Mouse (Mus musculus): ENCODE data around the gene Dstn. TPM values are rescaled to one million over a fixed set of nuclear protein-coding genes. Genes with fewer than 3 reads are reported as not detected.

The Dstn gene
- total and polyA plus RNA-seq, 3 experiments, result 78.1 to 80.0 TPM; not detected in 1

GRCm38 (mm10) chr2:143889860-143890433, 25.2 kb upstream of the Dstn start (continued):
- TF ChIP-seq NELFE (IDR thresholded peaks at IDR 0.05; ENCODE audit: low read depth, low read length) (peak; percentile 57), EP300 (IDR thresholded peaks at IDR 0.05; ENCODE audit: low read depth in 1 of 2, low read length in 2 of 2) (no peak), POLR2A (IDR thresholded peaks at IDR 0.05; ENCODE audit: control insufficient read depth in 1 of 2, insufficient read depth in 1 of 2, low read depth in 1 of 2, low read length in 2 of 2, poor library complexity in 1 of 2) (peak in 1 of 2 experiments; percentile 75; a peak in 2 of 4 replicates), ZKSCAN1 (IDR thresholded peaks at IDR 0.05; ENCODE audit: low read depth, low read length) (no peak), E2F4 (IDR thresholded peaks at IDR 0.05; ENCODE audit: borderline replicate concordance, low read depth, low read length) (no peak), USF2 (IDR thresholded peaks at IDR 0.05; ENCODE audit: borderline replicate concordance in 1 of 2, insufficient read depth in 1 of 2, low read depth in 1 of 2, low read length in 2 of 2) (no peak), RAD21 (IDR thresholded peaks at IDR 0.05; ENCODE audit: low read depth, low read length) (no peak), RCOR1 (IDR thresholded peaks at IDR 0.05; ENCODE audit: low read depth, low read length) (no peak), BHLHE40 (IDR thresholded peaks at IDR 0.05; ENCODE audit: borderline replicate concordance, low read depth, low read length) (no peak), HCFC1 (IDR thresholded peaks at IDR 0.05; ENCODE audit: low read depth, low read length) (no peak), USF1 (IDR thresholded peaks at IDR 0.05; ENCODE audit: low read depth, low read length) (peak; percentile 8; the same call in 1 of the 2 replicates), KAT2A (conservative IDR thresholded peaks at IDR 0.05; ENCODE audit: low read depth, low read length) (no peak), MAX (IDR thresholded peaks at IDR 0.05; ENCODE audit: low read length) (peak; percentile 94), MYB (IDR thresholded peaks at IDR 0.05; ENCODE audit: low read depth, low read length) (no peak), CTCF (IDR thresholded peaks at IDR 0.05 in 2 of 3, conservative IDR thresholded peaks at IDR 0.05 in 1 of 3; ENCODE audit: control insufficient read depth in 1 of 3, insufficient read depth in 1 of 3, low read depth in 2 of 3, low read length in 3 of 3, poor library complexity in 1 of 3, severe bottlenecking in 1 of 3) (no peak)

GRCm38 (mm10) chr2:143891302-143892048, 23.6 kb upstream of the Dstn start:
- H3K9ac ChIP-seq (ENCODE audit: control insufficient read depth, low read depth, low read length, poor library complexity, severe bottlenecking), result no peak overlapping the region
- H3K9me3 ChIP-seq (replicated peaks; ENCODE audit: insufficient read depth, low read length), result no peaks in the 10 kb centered on the region
- peaks cover 0 to 8% of the 10 kb centered on the region in 2 experiments; a peak in 3 of 4 replicates for H3K4me1 ChIP-seq (ENCODE audit: control insufficient read depth in 1 of 2, insufficient read depth in 2 of 2, low read length in 2 of 2)
- peaks cover 0 to 5% of the 10 kb centered on the region in 2 experiments; a peak in 2 of 4 replicates for H3K36me3 ChIP-seq (ENCODE audit: control insufficient read depth in 1 of 2, insufficient read depth in 2 of 2, low read length in 2 of 2)
- H3K27ac ChIP-seq (ENCODE audit: control insufficient read depth, low read depth, low read length), result no peak overlapping the region
- H3K27me3 ChIP-seq (ENCODE audit: control insufficient read depth in 1 of 2, insufficient read depth in 2 of 2, low read length in 2 of 2), result no peaks in the 10 kb centered on the region
- H3K4me3 ChIP-seq (ENCODE audit: control insufficient read depth in 1 of 2, insufficient read depth in 1 of 2, low read depth in 2 of 2, low read length in 2 of 2), result no peak overlapping the region
- peaks cover 9% of the 10 kb centered on the region for H3K79me2 ChIP-seq (ENCODE audit: control insufficient read depth, insufficient read depth, low read length, poor library complexity)
- DNase-seq (ENCODE audit: low read depth, low spot score), result no peak
- TF ChIP-seq POLR2A (IDR thresholded peaks at IDR 0.05; ENCODE audit: control insufficient read depth in 1 of 2, insufficient read depth in 1 of 2, low read depth in 1 of 2, low read length in 2 of 2, poor library complexity in 1 of 2) (no peak), ZKSCAN1 (IDR thresholded peaks at IDR 0.05; ENCODE audit: low read depth, low read length) (no peak), NRF1 (IDR thresholded peaks at IDR 0.05; ENCODE audit: insufficient read depth, low read depth, low read length, poor library complexity, severe bottlenecking) (no peak), TCF12 (IDR thresholded peaks at IDR 0.05; ENCODE audit: low read depth, low read length) (no peak), BHLHE40 (IDR thresholded peaks at IDR 0.05; ENCODE audit: borderline replicate concordance, low read depth, low read length) (no peak), SMC3 (IDR thresholded peaks at IDR 0.05; ENCODE audit: low read depth, low read length) (no peak), MXI1 (IDR thresholded peaks at IDR 0.05; ENCODE audit: low read depth, low read length) (no peak), GABPA (IDR thresholded peaks at IDR 0.05; ENCODE audit: low read depth, low read length) (no peak), TBP (IDR thresholded peaks at IDR 0.05; ENCODE audit: low read depth, low read length) (no peak), POLR2AphosphoS2 (IDR thresholded peaks at IDR 0.05; ENCODE audit: low read length) (no peak)

Data from MEL (cell line).